Mouse (Mus musculus) C2C12 (cell line): ENCODE measurements around the gene Gm10260. TPM values are rescaled to one million over a fixed set of nuclear protein-coding genes. Genes with fewer than 3 reads are reported as not detected.

Experiments
- H3K27me3 ChIP-seq: one replicate; pipeline ENCODE4 v1.6.1; 2011; ENCODE audit not compliant: control insufficient read depth, insufficient read depth, insufficient read length
- H3K36me3 ChIP-seq: one replicate; pipeline ENCODE4 v1.6.1; 2011; ENCODE audit not compliant: control insufficient read depth, insufficient read depth
- H3K4me3 ChIP-seq: one replicate; pipeline ENCODE4 v1.5.1; 2011; ENCODE audit warnings: mild to moderate bottlenecking, control low read depth; ENCODE audit not compliant: poor library complexity, insufficient read depth, severe bottlenecking
- H3K79me2 ChIP-seq: one replicate; pipeline ENCODE4 v1.6.1; 2011; ENCODE audit not compliant: control insufficient read depth, insufficient read depth
- H3K79me3 ChIP-seq: one replicate; pipeline ENCODE4 v1.6.1; 2011; ENCODE audit warnings: low read depth, control low read depth
- H3ac ChIP-seq: one replicate; pipeline ENCODE3; 2011; ENCODE audit warnings: low read depth; ENCODE audit not compliant: control insufficient read depth, insufficient read length
- CEBPB ChIP-seq: IDR thresholded peaks from one replicate; pipeline ENCODE4 v1.6.1; 2011; ENCODE audit warnings: low read depth, mild to moderate bottlenecking, control low read depth, moderate library complexity
- CTCF ChIP-seq: IDR thresholded peaks from one replicate; pipeline ENCODE4 v1.5.1; 2011; ENCODE audit not compliant: control insufficient read depth, insufficient read depth, insufficient read length
- FOSL1 ChIP-seq: IDR thresholded peaks from one replicate; pipeline ENCODE4 v1.8.0; 2011; ENCODE audit warnings: mild to moderate bottlenecking, low read length; ENCODE audit not compliant: poor library complexity, insufficient read depth, severe bottlenecking
- MAX ChIP-seq: IDR thresholded peaks from one replicate; pipeline ENCODE4 v1.6.1; 2011; ENCODE audit warnings: mild to moderate bottlenecking, control low read depth
- MYOD1 ChIP-seq: IDR thresholded peaks from one replicate; pipeline ENCODE4 v1.6.1; 2011; ENCODE audit warnings: low read depth; ENCODE audit not compliant: control insufficient read depth, insufficient read length
- MYOG ChIP-seq: IDR thresholded peaks from one replicate; pipeline ENCODE4 v1.6.1; 2011; ENCODE audit not compliant: control insufficient read depth, insufficient read length; ENCODE audit errors: extremely low read depth
- USF1 ChIP-seq: IDR thresholded peaks from one replicate; pipeline ENCODE4 v1.6.1; 2011; ENCODE audit warnings: low read depth, mild to moderate bottlenecking, control low read depth, moderate library complexity
- polyA plus RNA-seq: library from polyadenylated mRNA; unstranded; fragments of >200 nt; fragmentation: generic; extraction: Trizol; gene quantifications from one replicate; pipeline ENCODE4 v1.2.1, GENCODE M21; 2012; ENCODE audit warnings: missing spikeins

Gene Gm10260
- polyA plus RNA-seq, 1 experiment, result 5,339 TPM

- H3K79me3 ChIP-seq, result no peaks in the 10 kb centered on the region
- no peaks in the 10 kb centered on the region for H3K79me2 ChIP-seq
- no peak overlapping the region for H3K4me3 ChIP-seq
- TF ChIP-seq FOSL1, result no peak
- TF ChIP-seq CEBPB, result no peak
- TF ChIP-seq USF1, result no peak
- TF ChIP-seq CTCF, result no peak
- TF ChIP-seq MYOD1, result no peak
- TF ChIP-seq MYOG, result no peak
- no peak for TF ChIP-seq MAX
- H3K27me3 ChIP-seq, result no peaks in the 10 kb centered on the region
- no peaks in the 10 kb centered on the region for H3K36me3 ChIP-seq
- H3ac ChIP-seq, result no peak overlapping the region
Observed at GRCm38 (mm10) chr13:97782063-97782462, 21.6 kb upstream of the Gm10260 start.

GRCm38 (mm10) chr13:97781637-97782036 is 21.2 kb upstream of the Gm10260 start:
- Histone ChIP-seq H3ac (no peak overlapping the region), H3K27me3 (no peaks in the 10 kb centered on the region), H3K36me3 (no peaks in the 10 kb centered on the region), H3K79me2 (no peaks in the 10 kb centered on the region), H3K79me3 (no peaks in the 10 kb centered on the region), H3K4me3 (no peak overlapping the region)
- TF ChIP-seq MAX, result no peak
- TF ChIP-seq MYOG, result no peak
- no peak for TF ChIP-seq CEBPB
- no peak for TF ChIP-seq MYOD1
- no peak for TF ChIP-seq FOSL1
- TF ChIP-seq CTCF, result no peak
- TF ChIP-seq USF1, result no peak

GRCm38 (mm10) chr13:97780556-97780955 is 20.1 kb upstream of the Gm10260 start:
- H3ac ChIP-seq, result no peak overlapping the region
- no peaks in the 10 kb centered on the region for H3K36me3 ChIP-seq
- no peaks in the 10 kb centered on the region for H3K27me3 ChIP-seq
- no peaks in the 10 kb centered on the region for H3K79me3 ChIP-seq
- TF ChIP-seq USF1 (no peak), MYOD1 (no peak)
- no peak overlapping the region for H3K4me3 ChIP-seq
- H3K79me2 ChIP-seq, result no peaks in the 10 kb centered on the region

GRCm38 (mm10) chr13:97779657-97780445 is 19.4 kb upstream of the Gm10260 start:
- Histone ChIP-seq H3K79me2 (no peaks in the 10 kb centered on the region), H3K79me3 (no peaks in the 10 kb centered on the region), H3K27me3 (no peaks in the 10 kb centered on the region), H3K36me3 (no peaks in the 10 kb centered on the region), H3K4me3 (no peak overlapping the region), H3ac (no peak overlapping the region)
- TF ChIP-seq CTCF, result no peak
- no peak for TF ChIP-seq CEBPB
- no peak for TF ChIP-seq FOSL1
- TF ChIP-seq MAX, result no peak
- no peak for TF ChIP-seq MYOD1
- TF ChIP-seq MYOG, result no peak
- no peak for TF ChIP-seq USF1

- Histone ChIP-seq H3K79me3 (no peaks in the 10 kb centered on the region), H3ac (no peak overlapping the region), H3K79me2 (no peaks in the 10 kb centered on the region), H3K36me3 (no peaks in the 10 kb centered on the region), H3K27me3 (no peaks in the 10 kb centered on the region), H3K4me3 (no peak overlapping the region)
- TF ChIP-seq CEBPB (no peak), CTCF (no peak), FOSL1 (no peak), MAX (no peak), MYOG (no peak), MYOD1 (no peak), USF1 (no peak)
Observed at GRCm38 (mm10) chr13:97778698-97779194, 18.3 kb upstream of the Gm10260 start.

- Histone ChIP-seq H3K79me3 (no peaks in the 10 kb centered on the region), H3K27me3 (no peaks in the 10 kb centered on the region), H3ac (no peak overlapping the region), H3K79me2 (no peaks in the 10 kb centered on the region), H3K4me3 (no peak overlapping the region), H3K36me3 (no peaks in the 10 kb centered on the region)
- TF ChIP-seq USF1 (no peak), MAX (no peak), FOSL1 (no peak)
Observed at GRCm38 (mm10) chr13:97777667-97778066, 17.2 kb upstream of the Gm10260 start.
